Mouse (Mus musculus): Measurements from ENCODE around the gene Rnase11.

The Rnase11 gene

DNA sequence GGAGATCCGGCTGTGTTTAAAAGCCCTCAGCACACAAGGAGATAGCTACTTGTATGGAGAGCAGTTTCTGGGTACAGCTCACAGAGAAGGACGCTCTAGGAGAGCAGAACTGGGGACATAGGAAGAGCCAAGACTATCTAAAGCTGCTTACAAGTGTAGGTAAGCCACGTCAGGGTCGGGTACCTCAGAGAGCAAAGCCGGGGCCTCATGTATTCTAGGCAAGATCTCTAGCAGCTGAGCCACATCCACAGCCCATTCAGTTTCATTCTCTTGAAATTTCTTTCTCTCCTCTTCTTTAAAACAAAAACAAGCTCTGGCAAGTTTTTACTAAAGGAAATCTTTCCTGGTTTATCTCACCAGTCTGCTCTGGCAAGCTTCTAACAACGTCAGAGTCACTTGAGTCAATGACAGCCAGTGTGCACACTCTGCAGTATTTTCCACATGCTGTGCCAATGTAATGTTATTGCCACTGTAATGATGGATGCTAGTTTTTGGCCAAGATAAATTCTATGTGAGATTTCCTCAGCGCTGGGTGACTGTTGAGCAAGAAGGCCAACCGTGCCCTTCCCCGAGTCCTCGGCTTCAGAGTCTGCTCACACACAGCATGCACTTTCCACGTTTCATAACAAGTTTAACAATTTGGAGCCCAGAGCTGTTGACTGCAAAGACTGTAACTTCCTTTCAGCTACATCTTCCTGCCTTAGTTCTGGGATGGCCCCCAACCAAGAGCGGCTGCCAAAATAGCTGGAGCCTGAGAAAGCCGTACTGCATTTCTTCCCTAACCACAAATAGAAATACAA lies 41.8 kb downstream of the Rnase11 start:
- Histone ChIP-seq H3K36me3 (ENCODE audit: control insufficient read depth, insufficient read depth, low read length, poor library complexity, severe bottlenecking) (no peaks in the 10 kb centered on the region), H3K27me3 (ENCODE audit: control insufficient read depth, insufficient read depth, low read length, poor library complexity, severe bottlenecking) (no peaks in the 10 kb centered on the region)
- DNase-seq (ENCODE audit: low read depth, low spot score), result no peak

DNA sequence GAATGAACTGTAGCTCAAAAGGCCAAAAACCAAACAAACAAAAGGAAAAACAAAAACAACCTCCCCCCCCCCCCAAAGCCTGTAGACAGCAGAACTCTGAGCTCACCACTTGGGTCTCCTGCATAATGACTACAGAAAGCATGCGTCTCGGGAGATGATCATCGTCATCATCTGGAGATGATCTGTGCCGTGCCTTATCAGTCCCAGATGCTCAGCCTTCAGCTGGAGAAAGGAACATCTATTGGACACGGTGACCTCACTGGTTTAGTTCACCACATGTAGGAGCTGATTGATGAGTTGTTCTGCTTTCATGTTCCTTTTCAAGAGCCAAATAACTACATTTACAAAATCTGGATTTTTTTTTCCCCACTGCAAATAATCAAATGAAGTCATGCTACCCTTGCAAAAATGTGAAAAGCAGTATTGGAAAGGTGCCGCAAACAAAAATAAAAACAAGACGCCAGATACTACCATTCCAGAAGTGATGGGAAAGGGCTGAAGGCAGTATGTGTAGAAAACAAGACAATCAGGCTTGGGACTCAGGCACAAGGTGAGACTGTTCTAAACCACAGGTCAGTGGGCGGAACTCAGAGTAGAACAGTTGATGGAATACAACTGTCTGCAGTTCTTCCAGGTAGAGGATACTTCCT lies 42.7 kb downstream of the Rnase11 start, which contains the start of gene Rnase10:
Rnase10 (plus strand) TSS at position 600 of the 650 bp plus-strand sequence.
- Histone ChIP-seq H3K27me3 (ENCODE audit: control insufficient read depth, insufficient read depth, low read length, poor library complexity, severe bottlenecking) (no peaks in the 10 kb centered on the region), H3K36me3 (ENCODE audit: control insufficient read depth, insufficient read depth, low read length, poor library complexity, severe bottlenecking) (no peaks in the 10 kb centered on the region)
- no peak for DNase-seq (ENCODE audit: low read depth, low spot score)
